ENCODE assay signal across 8 mouse cellular contexts in genomic region chr1:78197351-78198234, GRCm38 (mm10). TPM values are rescaled to one million over a fixed set of nuclear protein-coding genes. Genes with fewer than 3 reads are reported as not detected.
A peak's percentile ranks its signal among the peaks of the same experiment; 100 is the strongest.
DNase-seq lines count a peak whose midpoint lies in the region; ATAC-seq and TF ChIP-seq lines count a peak whose summit lies in the region.
"Had no signal": no experiment of that assay in that cellular context is flagged by ENCODE, and none has a peak within 500 bp of the region (broad histone marks: within the 10 kb centered on the region; RNA-seq: fewer than 3 reads in every experiment).

No protein-coding gene starts in this region.

- no peak for ATAC-seq in lung, embryonic 14.5 days (ENCODE audit: insufficient read depth)
- no peak for ATAC-seq in forebrain, embryonic 14.5 days
- no peak for ATAC-seq in limb, embryonic 14.5 days (ENCODE audit: low FRiP score, low read depth)
- ATAC-seq in stomach, embryonic 15.5 days (ENCODE audit: insufficient read depth, low FRiP score, low read depth) = no peak
- no peak for ATAC-seq in erythroblast, adult 5-6 weeks (replicated peaks; ENCODE audit: low FRiP score, poor library complexity, severe bottlenecking)

- no peak for TF ChIP-seq CTCF in lung, embryonic 14.5 days (IDR thresholded peaks at IDR 0.05; ENCODE audit: low read depth)

- no peaks in the 10 kb centered on the region for H3K9me3 ChIP-seq in lung, embryonic 14.5 days (ENCODE audit: low read depth, low read length)
- no peaks in the 10 kb centered on the region for H3K9me3 ChIP-seq in forebrain, embryonic 14.5 days (replicated peaks; ENCODE audit: control insufficient read depth, low read length)
- H3K9me3 ChIP-seq in limb, embryonic 14.5 days (ENCODE audit: control insufficient read depth, low read length) = no peaks in the 10 kb centered on the region
- no peaks in the 10 kb centered on the region for H3K9me3 ChIP-seq in stomach, embryonic 15.5 days

- peak overlapping the region; percentile 29 for H3K4me3 ChIP-seq in lung, embryonic 14.5 days (ENCODE audit: low read depth, low read length)
- peak overlapping the region; percentile 16; the same call in 1 of the 2 replicates for H3K4me3 ChIP-seq in forebrain, embryonic 14.5 days (ENCODE audit: low read depth, low read length)
- H3K4me3 ChIP-seq in limb, embryonic 14.5 days (replicated peaks; ENCODE audit: low read length) = peak overlapping the region; percentile 35
- peak overlapping the region; percentile 23 for H3K4me3 ChIP-seq in stomach, embryonic 15.5 days (replicated peaks)

- no peak overlapping the region for H3K9ac ChIP-seq in lung, embryonic 14.5 days
- H3K9ac ChIP-seq in forebrain, embryonic 14.5 days (ENCODE audit: low read length) = no peak overlapping the region
- no peak overlapping the region for H3K9ac ChIP-seq in limb, embryonic 14.5 days (ENCODE audit: low read depth, low read length, severe bottlenecking)
- no peak overlapping the region for H3K9ac ChIP-seq in stomach, embryonic 15.5 days

- peak overlapping the region; percentile 48; the same call in 1 of the 2 replicates for H3K4me2 ChIP-seq in lung, embryonic 14.5 days
- H3K4me2 ChIP-seq in forebrain, embryonic 14.5 days (ENCODE audit: low read length) = peak overlapping the region; percentile 21; the same call in 1 of the 2 replicates
- peak overlapping the region; percentile 51; the same call in 1 of the 2 replicates for H3K4me2 ChIP-seq in limb, embryonic 14.5 days (replicated peaks; ENCODE audit: low read depth, low read length, severe bottlenecking)
- peak overlapping the region; percentile 48 for H3K4me2 ChIP-seq in stomach, embryonic 15.5 days

- 2% methylated on average over 21 of the region's 21 CpGs for WGBS in lung, embryonic 14.5 days
- 1% methylated on average over 21 of the region's 21 CpGs for whole genome bisulfite sequencing in forebrain, embryonic 14.5 days
- 2% methylated on average over 21 of the region's 21 CpGs for WGBS in limb, embryonic 14.5 days
- WGBS in stomach, embryonic 15.5 days = 3% methylated on average over 21 of the region's 21 CpGs

- no peak for TF ChIP-seq POLR2A in limb, embryonic 14.5 days (IDR thresholded peaks at IDR 0.05; ENCODE audit: borderline replicate concordance, extremely low read depth, insufficient read depth, insufficient read length)

- no peak overlapping the region for H3K27ac ChIP-seq in lung, embryonic 14.5 days (ENCODE audit: low read depth)
- H3K27ac ChIP-seq in forebrain, embryonic 14.5 days (ENCODE audit: low read depth, low read length) = no peak overlapping the region
- H3K27ac ChIP-seq in limb, embryonic 14.5 days (replicated peaks; ENCODE audit: low read depth, low read length) = no peak overlapping the region
- no peak overlapping the region for H3K27ac ChIP-seq in stomach, embryonic 15.5 days

- peaks cover 99% of the 10 kb centered on the region for H3K27me3 ChIP-seq in lung, embryonic 14.5 days (ENCODE audit: insufficient read depth, low read length)
- peaks cover 91% of the 10 kb centered on the region for H3K27me3 ChIP-seq in forebrain, embryonic 14.5 days (replicated peaks; ENCODE audit: control insufficient read depth, insufficient read depth, low read length)
- peaks cover 93% of the 10 kb centered on the region for H3K27me3 ChIP-seq in limb, embryonic 14.5 days (ENCODE audit: control insufficient read depth, insufficient read depth, low read length)
- peaks cover 82% of the 10 kb centered on the region for H3K27me3 ChIP-seq in stomach, embryonic 15.5 days (replicated peaks)

- peaks cover 4% of the 10 kb centered on the region; the same call in 1 of the 2 replicates for H3K4me1 ChIP-seq in lung, embryonic 14.5 days (ENCODE audit: insufficient read depth)
- H3K4me1 ChIP-seq in forebrain, embryonic 14.5 days (ENCODE audit: control insufficient read depth, insufficient read depth, low read length) = peaks cover 5% of the 10 kb centered on the region; the same call in 1 of the 2 replicates
- H3K4me1 ChIP-seq in limb, embryonic 14.5 days (ENCODE audit: control insufficient read depth, insufficient read depth, low read length) = peaks cover 7% of the 10 kb centered on the region
- peaks cover 11% of the 10 kb centered on the region; the same call in 1 of the 2 replicates for H3K4me1 ChIP-seq in stomach, embryonic 15.5 days

- no peaks in the 10 kb centered on the region for H3K36me3 ChIP-seq in lung, embryonic 14.5 days (ENCODE audit: insufficient read depth)
- no peaks in the 10 kb centered on the region for H3K36me3 ChIP-seq in forebrain, embryonic 14.5 days (ENCODE audit: control insufficient read depth, insufficient read depth, low read length)
- no peaks in the 10 kb centered on the region for H3K36me3 ChIP-seq in limb, embryonic 14.5 days (ENCODE audit: control insufficient read depth, insufficient read depth, low read length)
- H3K36me3 ChIP-seq in stomach, embryonic 15.5 days = no peaks in the 10 kb centered on the region

- DNase-seq in lung, embryonic 14.5 days = no peak
- DNase-seq in lung, postnatal 4 days = no peak
- DNase-seq in forebrain, embryonic 14.5 days (ENCODE audit: low spot score) = no peak
- no peak for DNase-seq in limb, embryonic 14.5 days (ENCODE audit: low spot score)
- no peak for DNase-seq in cerebellum, adult 18-20 months
- DNase-seq: layer of hippocampus, adult 9-11 months had no signal

RNA-seq across cellular contexts. Expression of gene Pax3, which starts 0.7 kb away (rescaled TPM):
- 0.07 TPM in 1 of 2 replicates, not detected in the other for polyA plus RNA-seq in lung, embryonic 14.5 days (2014; fragmentation: Nextera tagmentation; extraction: Ambion mirVana)
- 0.24 and 0.33 TPM in 2 replicates for polyA plus RNA-seq in forebrain, embryonic 14.5 days (2014; fragmentation: Nextera tagmentation; extraction: Ambion mirVana)
- polyA plus RNA-seq in limb, embryonic 14.5 days (2012; rRNA removed) = 0.54 and 0.69 TPM in 2 replicates
- polyA plus RNA-seq in limb, embryonic 14.5 days (2014; fragmentation: Nextera tagmentation; extraction: Ambion mirVana) = 0.97 and 0.99 TPM in 2 replicates
- 0.04 and 0.05 TPM in 2 replicates for polyA plus RNA-seq in stomach, embryonic 15.5 days (2015; fragmentation: Nextera tagmentation; extraction: Ambion mirVana)
- total RNA-seq in erythroblast, adult 5-6 weeks (2015; ENCODE audit: low replicate concordance) = not detected in 2 replicates
- not detected in 2 replicates for total RNA-seq in erythroblast, adult 5-6 weeks (2017; ENCODE audit: low replicate concordance)
